Mouse (Mus musculus) myocyte (in vitro differentiated cells): ENCODE measurements around the gene Nubp1. TPM values are rescaled to one million over a fixed set of nuclear protein-coding genes. Genes with fewer than 3 reads are reported as not detected.

ENCODE experiments used
- H3K27me3 ChIP-seq: one replicate; pipeline ENCODE4 v1.6.1; 2011; ENCODE audit not compliant: control insufficient read depth, insufficient read depth, insufficient read length
- H3K36me3 ChIP-seq: one replicate; pipeline ENCODE4 v1.6.1; 2011; ENCODE audit not compliant: control insufficient read depth, insufficient read depth
- H3K4me2 ChIP-seq: one replicate; pipeline ENCODE4 v1.6.1; 2011; ENCODE audit warnings: low read depth, control low read depth
- H3K4me3 ChIP-seq: one replicate; pipeline ENCODE4 v1.5.1; 2011; ENCODE audit warnings: mild to moderate bottlenecking, control low read depth, moderate library complexity
- H3K79me2 ChIP-seq: one replicate; pipeline ENCODE4 v1.6.1; 2011; ENCODE audit not compliant: control insufficient read depth, insufficient read depth
- H3ac ChIP-seq: one replicate; pipeline ENCODE4 v1.6.1; 2011; ENCODE audit not compliant: control insufficient read depth, insufficient read length
- CEBPB ChIP-seq: IDR thresholded peaks from 2 replicates; pipeline ENCODE4 v1.6.1; 2011; ENCODE audit warnings: mild to moderate bottlenecking, moderate library complexity; ENCODE audit not compliant: poor library complexity, insufficient read depth, severe bottlenecking
- E2F4 ChIP-seq: IDR thresholded peaks from one replicate; pipeline ENCODE4 v1.6.1; 2011; ENCODE audit warnings: mild to moderate bottlenecking, control low read depth, moderate library complexity; ENCODE audit not compliant: insufficient read depth
- MAX ChIP-seq: IDR thresholded peaks from one replicate; pipeline ENCODE4 v1.6.1; 2011; ENCODE audit warnings: low read depth, mild to moderate bottlenecking, control low read depth
- MYOD1 ChIP-seq, 3 experiments: IDR thresholded peaks; one replicate each; pipeline ENCODE4 v1.6.1; 2011; ENCODE audit warnings: control low read depth in 2 of 3, low read depth in 2 of 3, mild to moderate bottlenecking in 2 of 3, moderate library complexity in 1 of 3; ENCODE audit not compliant: insufficient read length in 2 of 3, control insufficient read depth in 1 of 3
- MYOG ChIP-seq, 3 experiments: IDR thresholded peaks; one replicate each; pipeline ENCODE4 v1.6.1; 2011; ENCODE audit warnings: control low read depth in 2 of 3, low read depth in 2 of 3, mild to moderate bottlenecking in 2 of 3; ENCODE audit not compliant: insufficient read length in 2 of 3, control insufficient read depth in 1 of 3, insufficient read depth in 1 of 3
- POLR2A ChIP-seq: IDR thresholded peaks from one replicate; pipeline ENCODE4 v1.6.1; 2011; ENCODE audit warnings: low read depth, mild to moderate bottlenecking, control low read depth, moderate library complexity; ENCODE audit not compliant: insufficient read length
- POLR2AphosphoS2 ChIP-seq: IDR thresholded peaks from one replicate; pipeline ENCODE4 v1.6.1; 2011; ENCODE audit warnings: low read depth, control low read depth; ENCODE audit not compliant: insufficient read length
- REST ChIP-seq: IDR thresholded peaks from one replicate; pipeline ENCODE4 v1.6.1; 2011; ENCODE audit warnings: mild to moderate bottlenecking, control low read depth, moderate library complexity; ENCODE audit not compliant: insufficient read depth, insufficient read length
- SRF ChIP-seq: IDR thresholded peaks from one replicate; pipeline ENCODE4 v1.6.1; 2011; ENCODE audit warnings: low read depth; ENCODE audit not compliant: control insufficient read depth, insufficient read length
- TCF12 ChIP-seq: IDR thresholded peaks from one replicate; pipeline ENCODE4 v1.6.1; 2011; ENCODE audit warnings: mild to moderate bottlenecking, control low read depth; ENCODE audit not compliant: poor library complexity, insufficient read depth, severe bottlenecking
- TCF3 ChIP-seq: IDR thresholded peaks from one replicate; pipeline ENCODE4 v1.6.1; 2011; ENCODE audit warnings: low read depth, control low read depth; ENCODE audit not compliant: insufficient read length
- USF1 ChIP-seq: IDR thresholded peaks from one replicate; pipeline ENCODE4 v1.6.1; 2011; ENCODE audit warnings: low read depth, mild to moderate bottlenecking, control low read depth, moderate library complexity
- polyA plus RNA-seq: library from polyadenylated mRNA; unstranded; fragments of >200 nt; fragmentation: generic; extraction: Trizol; gene quantifications from one replicate; pipeline ENCODE4 v1.2.1, GENCODE M21; 2012; ENCODE audit warnings: missing spikeins

Gene Nubp1
- polyA plus RNA-seq, 1 experiment: 38.8 TPM

DNA sequence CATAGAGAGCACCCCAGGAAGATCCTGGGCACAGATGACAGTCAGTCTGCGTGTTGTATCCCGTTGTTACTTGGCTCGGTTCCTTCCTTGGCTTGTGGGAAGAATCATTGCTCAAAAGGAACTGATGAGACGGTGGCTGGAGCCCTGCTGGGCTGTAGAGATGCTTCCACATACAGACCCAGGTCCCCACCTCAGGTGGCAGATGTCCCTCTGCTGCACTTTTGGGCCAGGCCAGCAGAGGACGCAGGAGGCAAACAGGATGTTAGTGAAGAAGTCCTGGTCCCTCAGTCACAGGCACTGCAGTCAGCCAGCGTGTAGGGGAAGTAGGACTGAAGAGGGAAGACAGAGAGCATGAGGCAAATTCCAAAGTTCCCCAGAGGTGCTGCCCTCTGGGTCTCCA, 4.2 kb downstream of the Nubp1 start:
- Histone ChIP-seq H3K4me3 (no peak overlapping the region), H3K79me2 (peaks cover 8% of the 10 kb centered on the region), H3K36me3 (no peaks in the 10 kb centered on the region), H3ac (no peak overlapping the region), H3K27me3 (no peaks in the 10 kb centered on the region), H3K4me2 (no peak overlapping the region)
- TF ChIP-seq E2F4 (no peak), POLR2A (no peak), TCF12 (no peak), MYOG (IDR thresholded peaks at IDR 0.05; ENCODE audit: control insufficient read depth in 1 of 3, insufficient read depth in 1 of 3, insufficient read length in 2 of 3, low read depth in 2 of 3) (no peak), REST (no peak), MYOD1 (IDR thresholded peaks at IDR 0.05; ENCODE audit: control insufficient read depth in 1 of 3, insufficient read length in 2 of 3, low read depth in 2 of 3) (no peak), USF1 (no peak), POLR2AphosphoS2 (no peak), CEBPB (no peak), MAX (no peak), SRF (no peak), TCF3 (no peak)

DNA sequence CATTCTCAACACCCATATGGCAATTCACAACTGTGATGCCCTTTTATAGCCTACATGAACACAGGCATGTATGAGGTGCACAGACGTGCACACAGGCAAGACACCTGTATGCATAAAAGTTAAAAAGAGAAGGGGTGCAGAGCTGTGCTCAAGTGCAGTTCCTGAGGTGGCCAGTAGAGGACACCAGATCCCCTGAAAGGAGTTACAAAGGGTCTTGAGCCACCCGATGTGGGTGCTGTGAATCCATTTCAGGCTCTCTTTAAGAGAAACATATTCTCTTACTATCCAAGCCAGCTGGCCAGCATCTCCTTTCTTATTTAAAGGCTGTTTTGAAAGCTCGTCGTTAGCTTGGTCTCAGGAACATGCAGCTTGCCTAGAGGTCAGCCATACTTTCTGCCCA, 5.1 kb downstream of the Nubp1 start:
- Histone ChIP-seq H3K4me2 (no peak overlapping the region), H3K36me3 (no peaks in the 10 kb centered on the region), H3ac (no peak overlapping the region), H3K79me2 (peaks cover 8% of the 10 kb centered on the region), H3K27me3 (no peaks in the 10 kb centered on the region), H3K4me3 (no peak overlapping the region)
- TF ChIP-seq CEBPB: no peak
- TF ChIP-seq POLR2AphosphoS2: no peak
- TF ChIP-seq E2F4: no peak
- no peak for TF ChIP-seq MAX
- TF ChIP-seq POLR2A: no peak
- TF ChIP-seq USF1: no peak
- TF ChIP-seq TCF3: no peak
- no peak for TF ChIP-seq MYOG (IDR thresholded peaks at IDR 0.05; ENCODE audit: control insufficient read depth in 1 of 3, insufficient read depth in 1 of 3, insufficient read length in 2 of 3, low read depth in 2 of 3)

DNA sequence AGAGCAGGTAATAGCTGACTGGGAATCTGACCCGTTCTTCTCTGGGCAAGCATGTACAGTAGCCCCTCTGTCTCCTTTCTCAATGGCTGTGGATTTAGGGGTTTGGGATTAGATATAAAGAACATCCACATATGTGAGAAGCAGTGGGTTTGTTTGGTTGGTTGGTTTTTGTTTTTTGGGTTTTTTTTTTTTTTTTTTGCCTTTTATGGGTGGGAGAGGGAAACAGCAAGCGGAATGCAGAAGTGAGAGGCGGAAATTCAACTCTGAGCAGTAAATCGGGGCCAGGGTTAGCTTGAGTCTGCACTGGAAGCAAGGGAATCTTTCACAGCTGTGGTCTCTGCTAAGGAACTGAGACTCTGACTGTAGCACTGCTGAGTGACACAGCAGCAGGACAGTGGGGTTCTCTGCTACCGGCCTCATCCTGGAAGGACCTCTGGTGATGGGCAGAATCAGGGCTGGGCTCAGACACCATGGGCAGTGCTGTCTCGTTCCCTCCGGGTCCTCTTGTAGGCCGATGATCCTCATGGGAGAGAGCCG, 6.0 kb downstream of the Nubp1 start:
- Histone ChIP-seq H3K4me2 (no peak overlapping the region), H3K79me2 (peaks cover under 1% of the 10 kb centered on the region), H3ac (no peak overlapping the region), H3K4me3 (no peak overlapping the region), H3K27me3 (no peaks in the 10 kb centered on the region), H3K36me3 (peaks cover 4% of the 10 kb centered on the region)
- no peak for TF ChIP-seq MYOD1 (IDR thresholded peaks at IDR 0.05; ENCODE audit: control insufficient read depth in 1 of 3, insufficient read length in 2 of 3, low read depth in 2 of 3)
- TF ChIP-seq CEBPB: no peak
- no peak for TF ChIP-seq E2F4
- TF ChIP-seq TCF12: no peak
- no peak for TF ChIP-seq REST
- TF ChIP-seq MYOG (IDR thresholded peaks at IDR 0.05; ENCODE audit: control insufficient read depth in 1 of 3, insufficient read depth in 1 of 3, insufficient read length in 2 of 3, low read depth in 2 of 3): no peak
- TF ChIP-seq SRF: no peak
- no peak for TF ChIP-seq MAX
- TF ChIP-seq USF1: no peak
- no peak for TF ChIP-seq POLR2AphosphoS2
- TF ChIP-seq TCF3: no peak
- TF ChIP-seq POLR2A: no peak

DNA sequence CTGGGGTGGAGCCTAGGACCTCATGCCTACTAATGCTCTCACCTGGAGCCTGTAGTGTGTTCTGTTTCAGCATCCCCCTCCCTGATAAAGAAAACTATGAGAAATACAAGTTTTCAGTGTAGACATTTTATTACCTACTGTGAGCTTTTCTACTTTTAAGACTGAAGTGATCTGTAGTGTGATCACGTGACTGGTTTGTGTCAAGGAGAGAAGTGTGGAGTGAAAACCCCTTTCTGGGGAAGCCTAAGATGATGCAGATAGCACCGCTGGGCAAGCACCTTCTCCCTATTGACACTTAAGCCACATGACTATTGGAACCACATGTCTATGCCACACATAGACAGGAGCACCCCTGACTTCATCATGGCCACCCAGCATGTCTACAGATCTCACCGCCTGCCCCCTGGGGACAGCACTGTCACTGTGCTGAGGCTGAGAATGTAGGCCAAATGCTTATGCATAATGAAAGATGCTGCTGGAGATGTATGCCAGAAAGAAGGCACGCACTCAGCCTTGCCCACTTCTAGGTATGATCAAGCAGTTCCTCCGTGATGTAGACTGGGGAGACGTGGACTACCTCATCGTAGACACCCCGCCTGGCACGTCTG, 8.8 kb downstream of the Nubp1 start:
- peaks cover 13% of the 10 kb centered on the region for H3K36me3 ChIP-seq
- no peak overlapping the region for H3K4me2 ChIP-seq
- no peak overlapping the region for H3ac ChIP-seq
- TF ChIP-seq TCF12 (no peak), POLR2A (no peak), TCF3 (no peak), E2F4 (no peak), MAX (no peak), MYOD1 (IDR thresholded peaks at IDR 0.05; ENCODE audit: control insufficient read depth in 1 of 3, insufficient read length in 2 of 3, low read depth in 2 of 3) (no peak), MYOG (IDR thresholded peaks at IDR 0.05; ENCODE audit: control insufficient read depth in 1 of 3, insufficient read depth in 1 of 3, insufficient read length in 2 of 3, low read depth in 2 of 3) (no peak), SRF (no peak), REST (no peak), CEBPB (no peak), USF1 (no peak), POLR2AphosphoS2 (no peak)
- no peaks in the 10 kb centered on the region for H3K79me2 ChIP-seq
- no peaks in the 10 kb centered on the region for H3K27me3 ChIP-seq
- no peak overlapping the region for H3K4me3 ChIP-seq
